Mouse (Mus musculus) heart, postnatal 14 days (tissue): ENCODE results near the gene Nostrin. TPM values are rescaled to one million over a fixed set of nuclear protein-coding genes. Genes with fewer than 3 reads are reported as not detected.

Experiments
- DNase-seq, 2 experiments: peaks; one replicate each; pipeline ENCODE4 v3.0.0; 2021 to 2022
- intact Hi-C: fragments of 180-260 bp; cut with DNase I; formaldehyde crosslinking; loops from one replicate; pipeline ENCODE4 v1.15.1; 2025
- total RNA-seq, 2 experiments: library from RNA; stranded (reverse); gene quantifications; 2 replicates each; pipeline ENCODE4 v1.2.3; 2021

Nostrin gene
- total RNA-seq, 2 experiments from 2014 or later: 8.1 to 8.6 TPM

DNA sequence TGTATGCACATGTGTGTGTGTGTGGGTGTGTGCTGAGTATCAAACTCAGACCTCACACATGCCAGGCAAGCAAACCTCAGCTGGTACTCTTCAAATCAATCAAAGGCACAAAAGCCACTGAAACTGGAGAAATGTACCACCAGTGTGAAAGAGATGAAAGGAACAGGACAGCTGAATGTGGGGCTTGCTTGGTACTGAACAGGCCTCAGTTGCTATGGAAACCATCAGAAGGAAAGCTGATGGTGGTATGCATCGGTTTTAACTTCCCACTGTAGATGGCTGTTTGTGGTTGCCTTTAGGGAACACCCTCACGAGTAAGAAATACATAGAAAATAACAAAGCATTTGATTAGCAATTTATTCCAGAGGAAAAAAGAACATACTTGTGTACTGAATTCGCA lies 10.2 kb upstream of the Nostrin start:
- intact Hi-C loops: no loop called here

DNA sequence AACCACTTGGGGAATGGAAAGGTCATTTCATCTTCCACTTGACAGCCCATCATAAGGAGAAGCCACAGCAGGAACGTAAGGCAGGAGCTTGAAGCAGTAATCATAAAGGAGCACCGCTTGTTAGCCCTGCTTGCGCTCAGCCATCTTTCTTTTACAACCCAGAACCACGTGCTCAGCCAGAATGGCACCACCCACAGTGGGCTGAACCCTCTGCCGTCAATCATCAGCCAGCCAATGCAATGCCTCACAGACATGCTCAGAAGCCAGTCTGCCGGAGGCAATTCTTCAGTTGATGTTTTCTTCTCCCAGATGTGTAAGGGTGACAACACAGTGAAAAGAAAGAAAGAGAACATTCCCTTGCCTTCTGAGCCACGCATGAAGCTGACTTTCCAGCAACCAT lies 7.3 kb upstream of the Nostrin start:
- DNase-seq: no peak
- intact Hi-C loops: no loop called here

More for the DNA sequence above, 10.2 kb upstream of the Nostrin start:
- DNase-seq: no peak

DNA sequence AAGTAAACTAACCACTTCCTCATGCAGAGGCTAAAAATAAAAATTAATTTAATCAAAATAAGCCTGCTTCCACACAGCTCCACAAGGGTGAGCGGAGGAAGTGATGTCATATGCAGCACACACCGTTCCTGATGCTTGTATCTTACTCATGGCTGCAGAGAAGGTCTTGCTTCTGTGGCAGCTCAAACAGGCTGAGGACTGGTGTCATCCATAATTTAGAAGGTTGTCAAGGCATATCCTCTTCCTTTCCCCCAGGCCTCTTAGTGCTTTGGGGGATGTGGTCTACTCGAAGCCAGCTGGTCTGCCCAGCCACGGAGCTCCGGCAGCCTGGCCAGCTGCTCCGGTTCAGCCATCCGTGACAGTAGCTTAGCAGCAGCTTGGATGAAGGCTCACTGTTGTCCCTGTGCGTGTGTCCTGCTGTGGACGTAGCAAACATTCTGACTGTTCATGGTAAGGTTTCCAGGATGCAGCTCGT lies 6.6 kb upstream of the Nostrin start:
- peak in 1 of 2 experiments; percentile 39 for DNase-seq
- intact Hi-C loops: no loop called here

DNA sequence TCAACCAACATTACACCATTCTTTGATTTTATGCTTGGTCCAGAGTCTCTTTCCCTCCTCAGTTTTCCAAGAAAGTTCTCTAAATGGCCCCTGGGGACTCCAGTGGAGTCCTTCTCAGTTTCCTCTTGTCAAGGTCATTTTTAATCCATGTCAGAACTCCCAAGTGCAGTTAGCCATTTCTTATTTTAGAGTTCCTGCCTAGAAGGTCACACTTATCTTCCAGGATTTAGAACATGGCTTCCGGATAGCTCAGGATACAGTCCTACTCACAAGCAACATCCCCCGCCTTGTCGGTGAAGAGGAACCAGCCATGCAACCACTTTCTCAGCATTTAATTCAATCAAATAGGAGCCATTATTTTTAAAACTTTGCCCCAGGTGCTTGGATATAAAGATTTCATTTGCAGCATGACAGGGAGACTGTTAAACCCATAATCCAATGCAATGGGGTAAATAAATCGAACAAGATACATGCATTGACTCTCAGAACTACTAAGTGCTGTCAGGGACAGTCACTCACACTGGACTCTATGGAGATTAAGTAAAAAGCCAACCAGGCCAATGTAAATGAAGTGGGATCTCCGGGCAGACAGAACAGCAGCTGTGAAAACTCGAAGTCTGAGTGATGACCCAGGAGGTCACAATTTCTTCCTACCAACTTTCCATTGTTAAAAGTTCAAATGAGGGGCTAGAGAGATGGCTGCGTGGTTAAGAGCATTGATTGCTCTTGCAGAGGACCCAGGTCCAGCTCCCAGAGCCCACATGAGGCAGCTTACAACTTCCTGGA lies 6.0 kb upstream of the Nostrin start:
- intact Hi-C loops: no loop called here

DNA sequence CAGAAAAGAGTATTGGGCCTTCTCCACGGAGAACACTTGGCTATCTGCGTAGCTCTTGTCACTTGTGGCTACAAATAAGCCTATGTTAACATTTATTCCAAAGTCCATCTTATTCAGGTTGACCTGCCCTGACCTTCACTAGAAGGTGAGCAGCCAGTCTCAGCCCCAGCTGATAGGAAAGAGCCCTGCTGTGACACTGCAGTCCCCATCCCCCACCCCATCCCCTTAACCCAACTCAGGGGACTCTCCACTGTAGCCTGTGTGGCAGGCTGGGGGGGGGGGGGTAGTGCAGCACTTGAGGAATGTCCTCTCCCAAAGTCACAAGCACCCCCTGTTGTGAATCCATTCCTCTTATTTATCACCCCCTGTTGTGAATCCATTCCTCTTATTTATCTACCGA lies 3.6 kb upstream of the Nostrin start:
- no peak for DNase-seq
- intact Hi-C loops: no loop called here

More for the DNA sequence above, 6.0 kb upstream of the Nostrin start:
- DNase-seq: no peak

DNA sequence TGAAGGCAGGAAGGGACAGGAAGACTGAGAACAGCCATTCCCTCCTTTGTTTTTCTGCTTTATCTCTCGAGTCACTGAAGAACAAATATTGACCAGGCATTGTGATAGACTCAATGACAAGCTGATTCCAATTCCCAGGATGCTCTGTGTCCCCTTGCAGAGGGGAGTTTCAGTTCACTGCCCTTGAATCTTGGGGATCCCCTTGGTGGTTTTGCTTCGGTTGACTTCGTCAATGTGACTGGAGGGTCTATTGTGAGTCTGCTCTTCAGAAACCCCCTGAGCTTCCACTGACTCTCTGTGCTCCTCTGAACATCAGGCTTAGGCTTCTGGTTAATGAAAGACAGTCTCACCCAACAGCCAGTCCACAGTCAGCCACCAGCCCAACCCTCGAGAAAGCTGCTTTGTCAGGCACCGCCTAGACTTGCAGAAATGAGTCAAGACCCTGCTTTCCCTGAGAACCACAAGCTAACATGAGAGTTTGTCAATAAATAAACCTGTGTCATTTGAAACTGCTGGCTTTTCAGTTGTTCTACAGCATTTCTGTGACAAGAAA lies 3.0 kb upstream of the Nostrin start:
- intact Hi-C loops: no loop called here

DNA sequence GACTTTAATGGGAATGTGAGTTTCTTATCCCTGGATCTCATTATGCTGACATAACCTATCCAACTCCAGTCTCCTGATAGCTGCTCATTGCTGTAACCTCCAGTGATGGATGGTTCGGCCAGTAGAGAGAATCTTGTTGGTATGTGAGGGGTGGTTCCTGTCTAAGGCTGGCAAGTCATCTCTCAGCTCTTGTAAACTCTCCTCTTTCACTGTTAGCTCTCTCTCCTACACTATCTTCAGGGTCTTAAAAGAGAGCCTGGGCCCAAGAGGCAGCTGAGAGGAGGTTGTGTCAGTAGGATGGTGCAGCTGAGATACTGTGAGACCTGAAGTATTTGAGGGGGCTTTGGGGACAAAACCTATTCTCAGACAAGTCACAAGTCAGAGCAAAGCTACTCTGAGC lies 1.4 kb upstream of the Nostrin start:
- intact Hi-C loops: no loop called here

More for the DNA sequence above, 3.0 kb upstream of the Nostrin start:
- no peak for DNase-seq

DNA sequence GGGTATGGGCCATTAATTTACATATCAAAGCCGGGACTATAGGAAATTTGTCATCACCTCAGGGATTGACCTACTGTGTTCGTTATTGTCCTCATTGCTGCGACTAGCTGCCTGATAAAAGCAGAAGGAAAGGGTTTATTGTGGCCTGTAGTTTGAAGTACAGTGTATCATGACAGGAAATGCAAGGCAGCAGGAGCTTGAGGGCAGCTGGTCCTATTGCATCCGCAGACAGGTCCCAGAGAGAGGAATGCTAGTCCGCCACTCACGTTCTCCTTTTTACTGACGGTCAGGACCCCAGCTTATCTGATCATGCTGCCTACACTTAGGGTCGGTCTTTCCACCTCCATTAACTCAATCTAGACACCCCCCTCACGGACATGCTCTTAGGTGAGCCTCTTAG lies 663 bp upstream of the Nostrin start:
- intact Hi-C loops: loop anchor here (5.0 kb wide), 1 partner anchor 72 kb away; the partner anchor contains the start of gene Spc25
- no peak for DNase-seq

More for the DNA sequence above, 1.4 kb upstream of the Nostrin start:
- DNase-seq: no peak

DNA sequence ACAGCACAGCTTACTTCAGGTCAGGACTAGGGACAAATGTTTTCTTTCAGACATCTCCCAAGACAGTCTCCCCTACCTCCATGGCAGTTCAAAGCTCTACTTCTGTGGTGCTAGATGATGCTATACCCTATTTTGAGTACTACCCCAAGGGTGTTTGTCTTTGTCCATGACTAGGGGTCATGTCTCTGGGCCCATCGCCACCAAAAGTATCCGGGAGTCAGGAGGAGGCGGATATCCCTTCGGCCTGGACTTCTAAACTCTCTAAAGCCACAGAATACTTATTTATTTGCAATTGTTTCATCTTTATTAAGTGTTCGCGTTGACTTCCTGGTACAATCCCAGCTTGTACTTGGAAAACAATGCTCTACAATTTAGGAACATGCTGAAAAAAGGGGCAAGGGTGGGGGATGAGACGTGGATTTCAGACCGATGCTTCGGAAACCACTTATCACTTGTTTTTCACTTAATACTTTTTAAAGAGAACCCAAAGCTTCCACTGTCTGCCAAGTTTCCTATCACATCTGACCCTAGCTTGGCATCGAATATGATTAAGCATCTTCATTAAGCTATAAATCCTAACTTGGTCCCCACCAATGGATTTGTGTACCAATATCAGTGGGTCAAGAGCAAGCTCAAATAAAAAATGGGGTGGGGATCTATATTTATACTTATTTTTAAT lies 1.9 kb downstream of the Nostrin start:
- intact Hi-C loops: loop anchor here (5.0 kb wide), 1 partner anchor 70 kb away; the partner anchor contains the start of gene Spc25
- no peak for DNase-seq

DNA sequence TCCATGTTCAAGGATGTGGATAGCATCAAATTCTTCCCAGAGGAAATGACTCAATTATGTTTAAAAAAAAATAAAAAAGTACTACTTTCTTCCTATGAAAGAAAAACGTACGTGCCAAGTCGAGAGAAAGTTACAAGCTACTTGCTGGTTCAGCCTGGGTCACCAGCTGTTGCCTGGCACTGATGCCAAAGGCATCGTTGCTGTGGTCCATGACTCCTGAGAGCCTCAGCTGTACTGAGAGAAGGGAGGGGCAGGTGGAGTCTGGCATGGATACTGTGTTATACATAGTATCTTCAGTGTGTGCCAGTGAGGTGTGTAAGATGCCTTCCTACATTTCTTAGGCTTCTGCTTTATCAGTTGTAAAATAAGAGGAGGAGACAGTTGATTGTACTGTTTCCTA lies 3.2 kb downstream of the Nostrin start:
- DNase-seq: peak; percentile 22 to 39
- intact Hi-C loops: loop anchor here (5.0 kb wide), 1 partner anchor 69 kb away; the partner anchor contains the start of gene Spc25

DNA sequence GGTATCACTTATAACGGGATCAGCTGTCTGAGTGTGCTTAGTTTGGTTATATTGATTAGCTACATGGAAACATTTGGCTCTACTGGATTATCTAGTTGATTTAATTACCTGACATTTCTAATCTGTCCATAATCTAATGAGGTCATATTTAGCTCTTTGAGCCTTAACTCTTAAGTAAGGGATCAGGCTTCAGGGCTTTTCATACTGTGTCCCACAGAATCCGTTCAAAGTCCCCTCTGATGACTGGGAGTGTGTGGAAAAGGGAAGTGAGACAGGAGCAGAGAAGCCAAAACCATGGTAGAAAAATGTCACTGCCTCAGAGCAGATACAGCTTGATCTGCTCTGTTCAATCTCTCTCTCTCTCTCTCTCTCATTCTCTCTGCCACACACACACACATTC lies 4.6 kb downstream of the Nostrin start:
- no peak for DNase-seq
- intact Hi-C loops: no loop called here

DNA sequence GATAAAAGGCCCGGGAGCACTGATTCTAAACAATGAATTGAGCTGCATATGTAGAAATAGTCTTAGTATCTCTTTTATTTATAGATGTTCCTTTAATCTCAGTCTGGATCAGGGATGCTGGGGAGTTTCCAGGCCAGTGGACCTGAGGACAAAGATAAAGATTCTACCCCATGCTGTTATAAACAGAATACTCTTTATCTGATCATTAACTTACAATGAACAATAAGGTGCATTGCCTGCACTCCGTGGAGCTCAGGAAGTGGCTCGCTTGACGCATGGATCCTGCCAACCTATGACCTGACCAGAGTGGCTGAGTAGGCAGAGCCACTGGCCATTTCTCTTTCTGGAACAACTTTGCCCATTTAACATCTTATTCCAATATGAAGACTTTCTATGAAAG lies 5.2 kb downstream of the Nostrin start:
- DNase-seq: no peak
- intact Hi-C loops: no loop called here

DNA sequence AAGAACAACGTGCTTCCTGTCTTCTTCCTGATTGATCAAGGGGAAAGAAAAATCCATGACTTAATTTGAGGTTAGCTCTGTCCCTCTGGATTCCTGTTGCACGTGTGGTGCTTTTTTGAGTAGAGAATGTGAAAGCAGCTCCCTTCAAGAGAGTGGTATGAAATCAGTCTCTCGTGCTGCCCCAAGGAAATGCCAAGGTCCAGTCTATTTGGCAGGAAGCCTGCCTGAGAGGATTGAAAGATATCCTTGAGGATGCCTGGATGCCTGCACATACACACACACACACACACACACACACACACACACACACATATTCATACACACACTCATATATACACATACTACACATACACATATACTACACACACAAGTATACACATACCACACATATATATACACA lies 13.1 kb downstream of the Nostrin start:
- intact Hi-C loops: no loop called here

DNA sequence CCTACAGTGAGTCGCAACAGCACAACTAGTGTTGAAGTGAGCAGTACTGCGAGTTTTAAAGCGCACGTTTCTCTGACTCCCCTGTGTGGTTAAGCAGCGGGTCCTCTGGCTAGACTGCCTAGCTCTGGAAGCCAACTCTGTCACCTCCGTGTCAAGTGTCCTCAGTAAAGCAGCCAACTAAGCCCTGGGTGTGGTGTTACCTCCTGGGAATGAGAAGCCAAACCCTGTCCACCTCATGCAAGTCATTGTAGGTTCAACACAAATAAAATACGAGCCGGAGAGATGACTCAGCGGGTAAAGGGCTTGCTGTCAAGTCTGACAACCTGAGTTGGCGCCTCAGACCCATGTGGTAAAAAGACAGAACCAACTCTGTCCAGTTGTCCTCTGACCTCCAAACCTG lies 13.6 kb downstream of the Nostrin start:
- peak in 1 of 2 experiments; percentile 40 for DNase-seq
- intact Hi-C loops: no loop called here

More for the DNA sequence above, 13.1 kb downstream of the Nostrin start:
- DNase-seq: no peak

DNA sequence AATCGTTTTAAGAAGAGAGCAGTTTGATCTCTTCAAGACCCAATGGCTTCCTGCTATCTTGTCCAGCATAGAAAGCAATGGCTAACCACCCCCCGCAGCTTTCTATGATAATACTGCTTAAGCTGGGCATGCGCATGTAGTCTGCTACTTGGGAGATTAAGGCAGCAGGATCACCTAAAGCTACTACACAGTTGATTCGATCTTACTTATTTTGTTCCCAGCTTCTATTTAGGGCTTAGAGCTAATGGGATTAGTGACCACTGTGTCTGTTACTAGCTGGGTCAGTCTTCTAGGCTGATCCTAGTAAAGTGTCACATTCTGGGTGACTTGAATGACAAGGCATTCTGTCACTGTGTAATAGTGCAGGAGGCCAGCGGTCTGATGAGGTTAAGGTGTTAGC lies 15.2 kb downstream of the Nostrin start:
- intact Hi-C loops: no loop called here

DNA sequence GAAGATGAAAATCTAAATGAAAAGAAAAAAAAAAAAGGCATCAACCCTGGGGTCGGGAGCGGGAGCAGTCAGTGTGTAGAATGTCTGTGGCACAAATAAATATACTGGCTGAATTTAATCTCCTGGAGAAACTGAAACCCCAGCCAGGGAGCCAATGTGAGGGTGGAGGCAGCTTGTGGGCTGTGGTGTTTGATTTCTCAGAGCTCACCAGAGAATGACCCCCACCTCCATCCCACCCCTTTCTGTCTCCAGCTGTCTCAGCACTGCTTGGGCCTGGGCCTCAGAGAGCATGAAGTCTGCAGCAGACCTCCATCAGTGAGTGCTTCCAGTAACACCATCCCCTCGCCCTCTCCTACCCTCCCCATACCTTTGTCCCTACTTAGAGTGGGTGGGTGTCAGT lies 20.3 kb downstream of the Nostrin start:
- intact Hi-C loops: no loop called here
- no peak for DNase-seq

More for the DNA sequence above, 15.2 kb downstream of the Nostrin start:
- DNase-seq: no peak

DNA sequence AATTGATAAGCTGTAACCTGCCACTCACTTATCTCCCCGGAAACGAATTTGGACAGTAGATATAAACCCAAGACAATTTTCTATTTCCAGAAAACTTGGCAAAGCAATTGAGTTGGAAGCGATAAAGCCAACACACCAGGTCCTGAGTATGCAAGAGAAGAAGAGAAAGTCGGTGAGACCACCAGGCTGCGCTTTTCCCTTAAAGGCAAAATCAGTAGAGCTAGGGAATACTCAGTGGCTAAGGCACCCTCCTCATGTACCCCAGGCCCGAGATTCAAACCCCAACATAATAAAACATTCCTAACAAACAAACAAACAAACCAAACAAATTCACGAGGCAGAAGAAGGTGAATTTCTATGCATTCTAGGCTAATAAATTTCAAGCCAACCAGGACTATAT lies 20.7 kb downstream of the Nostrin start:
- intact Hi-C loops: no loop called here
- no peak for DNase-seq

DNA sequence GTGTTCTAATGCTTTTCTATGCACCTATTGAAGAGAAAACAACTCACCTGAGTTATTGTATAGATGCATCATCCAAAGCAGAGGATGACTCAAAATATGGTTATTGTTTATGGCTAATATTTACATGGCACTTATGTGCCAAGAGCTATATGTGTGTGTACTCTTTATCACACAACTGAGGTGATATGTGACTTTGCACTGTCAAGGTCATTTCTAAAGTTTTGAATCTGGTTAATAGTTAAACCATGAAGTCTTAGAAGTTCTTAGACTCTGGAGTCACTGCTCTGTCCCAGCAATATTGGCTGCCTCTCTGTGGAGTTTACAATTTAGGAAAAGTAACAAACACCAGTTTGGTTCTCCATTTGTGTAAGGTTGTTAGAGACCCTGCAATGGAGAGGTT lies 23.3 kb downstream of the Nostrin start:
- intact Hi-C loops: no loop called here
- DNase-seq: no peak

DNA sequence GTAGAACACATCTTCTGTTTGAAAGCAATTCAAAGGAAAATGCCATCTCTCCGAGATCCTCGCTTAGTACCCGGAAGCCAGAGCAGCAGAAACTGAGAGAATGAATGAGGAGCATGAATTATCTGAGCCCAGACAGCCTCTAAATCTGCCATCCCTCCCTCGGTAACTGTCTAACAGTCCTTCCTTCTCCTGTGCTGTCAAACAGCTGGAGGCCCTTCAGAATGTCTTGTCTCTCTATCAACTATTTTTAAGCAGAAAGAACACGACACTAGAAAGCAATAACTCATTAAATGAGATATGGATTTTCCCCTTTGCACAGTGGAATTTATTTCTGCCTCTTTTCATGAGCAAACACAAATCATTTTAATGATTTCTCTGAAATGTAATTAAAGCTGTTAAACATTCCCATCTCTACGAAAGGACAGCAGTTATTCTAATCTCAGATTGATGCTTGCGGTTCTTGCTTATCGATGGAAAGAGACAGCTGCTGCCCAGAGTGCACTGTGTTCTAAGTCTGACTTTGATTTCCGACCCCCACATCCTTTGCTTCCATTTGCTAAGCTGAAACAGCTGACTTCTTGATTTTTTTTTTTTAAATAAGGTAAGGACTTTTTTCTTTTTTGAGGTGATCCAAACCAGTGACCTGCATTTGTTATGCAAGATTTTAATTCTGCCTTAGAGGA lies 34.9 kb downstream of the Nostrin start:
- DNase-seq: no peak
- intact Hi-C loops: no loop called here

DNA sequence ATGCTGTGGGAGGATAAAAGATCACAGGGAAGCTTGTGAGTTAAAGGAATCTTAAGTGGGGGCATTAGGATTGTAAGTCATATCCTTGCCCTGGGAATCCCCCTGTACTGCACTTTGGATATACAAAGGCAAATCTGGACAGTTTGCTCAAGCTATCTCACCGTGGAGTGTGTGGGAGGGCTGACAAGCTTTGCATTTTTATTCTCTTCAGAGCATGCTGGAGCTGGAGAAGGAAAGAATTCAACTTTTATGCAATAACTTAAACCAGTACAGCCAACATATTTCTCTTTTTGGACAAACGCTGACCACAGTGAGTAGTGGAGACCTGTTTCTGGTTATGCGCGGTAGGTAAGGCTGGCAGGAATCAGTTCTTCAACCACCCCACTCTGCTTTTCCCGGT lies 39.7 kb downstream of the Nostrin start:
- no peak for DNase-seq
- intact Hi-C loops: no loop called here

DNA sequence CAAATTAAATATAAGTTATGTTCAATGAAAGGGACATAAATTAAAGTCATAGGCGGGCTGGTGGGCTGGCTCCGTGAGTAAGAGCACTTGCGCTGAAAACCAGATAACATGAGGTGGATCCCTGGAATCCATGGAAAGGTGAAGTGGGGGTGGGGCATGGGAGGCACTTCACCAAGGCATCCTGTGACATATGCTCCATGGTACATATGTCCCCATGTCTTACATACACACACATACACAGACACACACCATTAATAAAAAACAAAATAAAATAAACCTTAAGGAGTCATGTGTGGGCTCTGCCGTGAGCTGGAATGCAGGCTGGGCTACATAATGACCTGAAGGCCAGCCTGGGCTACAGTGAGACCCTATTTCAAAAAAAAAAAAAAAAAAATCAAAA lies 44.1 kb downstream of the Nostrin start:
- DNase-seq: no peak
- intact Hi-C loops: no loop called here
